Comparison of ENCODE assay signal across 9 mouse cellular contexts in genomic region chr2:28539206-28539605, GRCm38 (mm10). TPM values are rescaled to one million over a fixed set of nuclear protein-coding genes. Genes with fewer than 3 reads are reported as not detected.
DNase-seq lines count a peak whose midpoint lies in the region; ATAC-seq and TF ChIP-seq lines count a peak whose summit lies in the region.
"Had no signal": no experiment of that assay in that cellular context is flagged by ENCODE, and none has a peak within 500 bp of the region (broad histone marks: within the 10 kb centered on the region; RNA-seq: fewer than 3 reads in every experiment).

No protein-coding gene starts in this region.

- peaks cover 19% of the 10 kb centered on the region for H3K4me1 ChIP-seq in lung, adult 2 months (ENCODE audit: control insufficient read depth, insufficient read depth, low read length)
- H3K4me1 ChIP-seq in cortical plate, adult 2 months (ENCODE audit: control insufficient read depth, insufficient read depth, low read length) = peaks cover 28% of the 10 kb centered on the region
- H3K4me1 ChIP-seq in hindbrain, embryonic 16.5 days (ENCODE audit: control insufficient read depth, insufficient read depth, low read depth, low read length) = peaks cover 67% of the 10 kb centered on the region
- H3K4me1 ChIP-seq in limb, embryonic 12.5 days (replicated peaks) = peaks cover 58% of the 10 kb centered on the region
- peaks cover 65% of the 10 kb centered on the region for H3K4me1 ChIP-seq in neural tube, embryonic 12.5 days

- H3K9ac ChIP-seq in hindbrain, embryonic 16.5 days (ENCODE audit: low read depth, low read length) = peak overlapping the region; percentile 16
- H3K9ac ChIP-seq in limb, embryonic 12.5 days (replicated peaks) = peak overlapping the region; percentile 45
- no peak overlapping the region for H3K9ac ChIP-seq in neural tube, embryonic 12.5 days

- intact Hi-C loops in gastrocnemius, postnatal 14 days (cut with DNase I; ENCODE audit: low total_unique reads) = no loop called here

- no peaks in the 10 kb centered on the region for H3K27me3 ChIP-seq in hindbrain, embryonic 16.5 days (replicated peaks; ENCODE audit: control insufficient read depth, insufficient read depth, low read length)
- H3K27me3 ChIP-seq in limb, embryonic 12.5 days = no peaks in the 10 kb centered on the region
- no peaks in the 10 kb centered on the region for H3K27me3 ChIP-seq in neural tube, embryonic 12.5 days (replicated peaks)
- H3K27me3 ChIP-seq: Patski had no signal

- H3K27ac ChIP-seq in cortical plate, adult 2 months (ENCODE audit: insufficient read depth, low read length) = peak overlapping the region; percentile 85
- peak overlapping the region; percentile 86 for H3K27ac ChIP-seq in hindbrain, embryonic 16.5 days (ENCODE audit: low read depth, low read length)
- H3K27ac ChIP-seq in limb, embryonic 12.5 days = peak overlapping the region; percentile 81
- peak overlapping the region; percentile 5; the same call in 1 of the 2 replicates for H3K27ac ChIP-seq in neural tube, embryonic 12.5 days

- H3K4me3 ChIP-seq in lung, adult 2 months (replicated peaks; ENCODE audit: extremely low read depth, low read depth, low read length) = no peak overlapping the region
- no peak overlapping the region for H3K4me3 ChIP-seq in cortical plate, adult 2 months (ENCODE audit: insufficient read depth, low read length)
- no peak overlapping the region for H3K4me3 ChIP-seq in hindbrain, embryonic 16.5 days (ENCODE audit: low read length)
- no peak overlapping the region for H3K4me3 ChIP-seq in limb, embryonic 12.5 days (replicated peaks)
- H3K4me3 ChIP-seq in neural tube, embryonic 12.5 days = no peak overlapping the region

- H3K9me3 ChIP-seq in hindbrain, embryonic 16.5 days (ENCODE audit: control insufficient read depth, low read length) = no peaks in the 10 kb centered on the region
- no peaks in the 10 kb centered on the region for H3K9me3 ChIP-seq in limb, embryonic 12.5 days
- H3K9me3 ChIP-seq in neural tube, embryonic 12.5 days = no peaks in the 10 kb centered on the region

- no peak for TF ChIP-seq POLR2A in lung, adult 2 months (IDR thresholded peaks at IDR 0.05; ENCODE audit: borderline replicate concordance, extremely low read depth, low read depth, low read length)
- TF ChIP-seq POLR2A in cortical plate, adult 2 months (IDR thresholded peaks at IDR 0.05; ENCODE audit: extremely low read depth, insufficient read depth, low read length) = no peak

- H3K36me3 ChIP-seq in hindbrain, embryonic 16.5 days (ENCODE audit: control insufficient read depth, insufficient read depth, low read length) = peaks cover 23% of the 10 kb centered on the region
- peaks cover 36% of the 10 kb centered on the region for H3K36me3 ChIP-seq in limb, embryonic 12.5 days
- peaks cover 27% of the 10 kb centered on the region for H3K36me3 ChIP-seq in neural tube, embryonic 12.5 days

- no peak for TF ChIP-seq CTCF in lung, adult 2 months (IDR thresholded peaks at IDR 0.05; ENCODE audit: insufficient read depth, low read length)
- no peak for TF ChIP-seq CTCF in cortical plate, adult 2 months (IDR thresholded peaks at IDR 0.05; ENCODE audit: extremely low read depth, insufficient read depth, low read length)

- peak; percentile 34 for ATAC-seq in hindbrain, embryonic 16.5 days
- ATAC-seq in limb, embryonic 12.5 days (ENCODE audit: insufficient number of reproducible peaks, insufficient read depth, low FRiP score, low TSS enrichment, low read depth) = peak; percentile 67; the same call in 1 of the 2 replicates
- ATAC-seq in neural tube, embryonic 12.5 days (ENCODE audit: low FRiP score, low read depth) = peak; percentile 61
- no peak for ATAC-seq in megakaryocyte-erythroid progenitor cell, adult 5-6 weeks (replicated peaks; ENCODE audit: low FRiP score, low TSS enrichment, poor library complexity, severe bottlenecking)
- ATAC-seq: Patski had no signal

- DNase-seq in lung, adult 18-20 months = peak; percentile 64 to 72
- no peak for DNase-seq in lung, adult 2 months
- peak; percentile 89 for DNase-seq in gastrocnemius, postnatal 14 days

- H3K4me2 ChIP-seq in hindbrain, embryonic 16.5 days (ENCODE audit: low read length) = 0 out of 2 replicates have a peak overlapping the region, but pooled peaks have one; percentile 15
- peak overlapping the region; percentile 21 for H3K4me2 ChIP-seq in limb, embryonic 12.5 days
- H3K4me2 ChIP-seq in neural tube, embryonic 12.5 days (replicated peaks) = peak overlapping the region; percentile 12; the same call in 1 of the 2 replicates

- 27% methylated on average over 7 of the region's 7 CpGs for WGBS in lung, adult 2 months
- 21% methylated on average over 7 of the region's 7 CpGs for WGBS in hindbrain, embryonic 16.5 days
- WGBS in limb, embryonic 12.5 days = 36% methylated on average over 7 of the region's 7 CpGs
- 51% methylated on average over 7 of the region's 7 CpGs for WGBS in neural tube, embryonic 12.5 days

RNA-seq across cellular contexts. Expression of gene Cel, which starts 24.0 kb away (rescaled TPM):
- 0.12 and 3.3 TPM in 2 replicates for polyA plus RNA-seq in lung, adult 2 months (2012; rRNA removed)
- 0.06 and 0.08 TPM in 2 replicates for polyA plus RNA-seq in cortical plate, adult 2 months (2012; rRNA removed)
- total RNA-seq in gastrocnemius, postnatal 14 days (2021) = not detected
- polyA plus RNA-seq in hindbrain, embryonic 16.5 days (2015; fragmentation: Nextera tagmentation; extraction: Ambion mirVana) = not detected in 2 replicates
- not detected in 2 replicates for polyA plus RNA-seq in limb, embryonic 12.5 days (2016; fragmentation: Nextera tagmentation; extraction: Ambion mirVana)
- not detected in 2 replicates for polyA plus RNA-seq in neural tube, embryonic 12.5 days (2016; fragmentation: Nextera tagmentation; extraction: Ambion mirVana)
- total RNA-seq in megakaryocyte-erythroid progenitor cell, adult 5-6 weeks (2014; fragmentation: Nextera tagmentation) = not detected in 2 replicates
- not detected in 2 replicates for total RNA-seq in megakaryocyte-erythroid progenitor cell, adult 5-6 weeks (2017)
- polyA plus RNA-seq: Patski had no signal

RNA-seq across cellular contexts. Expression of gene Ralgds, which starts 26.3 kb away (rescaled TPM):
- 83.5 and 84.1 TPM in 2 replicates for polyA plus RNA-seq in lung, adult 2 months (2012; rRNA removed)
- polyA plus RNA-seq in cortical plate, adult 2 months (2012; rRNA removed) = 107 and 112 TPM in 2 replicates
- total RNA-seq in gastrocnemius, postnatal 14 days (2021) = 10 to 100 TPM; 17.1 to 25.3 TPM
- polyA plus RNA-seq in hindbrain, embryonic 16.5 days (2015; fragmentation: Nextera tagmentation; extraction: Ambion mirVana) = 75.0 and 84.9 TPM in 2 replicates
- 42.7 and 54.7 TPM in 2 replicates for polyA plus RNA-seq in limb, embryonic 12.5 days (2016; fragmentation: Nextera tagmentation; extraction: Ambion mirVana)
- polyA plus RNA-seq in neural tube, embryonic 12.5 days (2016; fragmentation: Nextera tagmentation; extraction: Ambion mirVana) = 99.6 and 111 TPM in 2 replicates
- total RNA-seq in megakaryocyte-erythroid progenitor cell, adult 5-6 weeks (2014; fragmentation: Nextera tagmentation) = 1.7 and 5.5 TPM in 2 replicates
- total RNA-seq in megakaryocyte-erythroid progenitor cell, adult 5-6 weeks (2017) = 0.56 and 0.88 TPM in 2 replicates

RNA-seq across cellular contexts. Expression of gene Gm10134, which starts 33.3 kb away (rescaled TPM):
- 1.1 TPM in 2 replicates for polyA plus RNA-seq in lung, adult 2 months (2012; rRNA removed)
- 0.79 TPM in 1 of 2 replicates, not detected in the other for polyA plus RNA-seq in cortical plate, adult 2 months (2012; rRNA removed)
- under 1 TPM in 1 of 2 experiments, not detected in 1; 0.90 TPM for total RNA-seq in gastrocnemius, postnatal 14 days (2021)
- polyA plus RNA-seq in hindbrain, embryonic 16.5 days (2015; fragmentation: Nextera tagmentation; extraction: Ambion mirVana) = 2.5 and 2.6 TPM in 2 replicates
- 0.69 and 0.89 TPM in 2 replicates for polyA plus RNA-seq in limb, embryonic 12.5 days (2016; fragmentation: Nextera tagmentation; extraction: Ambion mirVana)
- polyA plus RNA-seq in neural tube, embryonic 12.5 days (2016; fragmentation: Nextera tagmentation; extraction: Ambion mirVana) = 2.4 and 3.5 TPM in 2 replicates
- not detected in 2 replicates for total RNA-seq in megakaryocyte-erythroid progenitor cell, adult 5-6 weeks (2014; fragmentation: Nextera tagmentation)
- total RNA-seq in megakaryocyte-erythroid progenitor cell, adult 5-6 weeks (2017) = not detected in 2 replicates
- polyA plus RNA-seq: Patski had no signal

RNA-seq across cellular contexts. Expression of gene Gbgt1, which starts 42.5 kb away (rescaled TPM):
- 5.1 and 5.6 TPM in 2 replicates for polyA plus RNA-seq in lung, adult 2 months (2012; rRNA removed)
- polyA plus RNA-seq in cortical plate, adult 2 months (2012; rRNA removed) = 1.8 and 2.0 TPM in 2 replicates
- 1 to 10 TPM; 1.7 to 1.9 TPM for total RNA-seq in gastrocnemius, postnatal 14 days (2021)
- 1.7 and 2.0 TPM in 2 replicates for polyA plus RNA-seq in hindbrain, embryonic 16.5 days (2015; fragmentation: Nextera tagmentation; extraction: Ambion mirVana)
- polyA plus RNA-seq in limb, embryonic 12.5 days (2016; fragmentation: Nextera tagmentation; extraction: Ambion mirVana) = 0.25 TPM in 1 of 2 replicates, not detected in the other
- polyA plus RNA-seq in neural tube, embryonic 12.5 days (2016; fragmentation: Nextera tagmentation; extraction: Ambion mirVana) = 0.80 and 0.81 TPM in 2 replicates
- not detected in 2 replicates for total RNA-seq in megakaryocyte-erythroid progenitor cell, adult 5-6 weeks (2014; fragmentation: Nextera tagmentation)
- not detected in 2 replicates for total RNA-seq in megakaryocyte-erythroid progenitor cell, adult 5-6 weeks (2017)
- polyA plus RNA-seq: Patski had no signal

RNA-seq across cellular contexts. Expression of gene Gtf3c5, which starts 44.3 kb away (rescaled TPM):
- polyA plus RNA-seq in lung, adult 2 months (2012; rRNA removed) = 21.6 and 27.3 TPM in 2 replicates
- polyA plus RNA-seq in cortical plate, adult 2 months (2012; rRNA removed) = 20.7 and 23.3 TPM in 2 replicates
- total RNA-seq in gastrocnemius, postnatal 14 days (2021) = 1 to 10 TPM; 7.1 to 7.4 TPM
- 39.5 and 44.1 TPM in 2 replicates for polyA plus RNA-seq in hindbrain, embryonic 16.5 days (2015; fragmentation: Nextera tagmentation; extraction: Ambion mirVana)
- 56.7 and 59.1 TPM in 2 replicates for polyA plus RNA-seq in limb, embryonic 12.5 days (2016; fragmentation: Nextera tagmentation; extraction: Ambion mirVana)
- 46.7 and 51.1 TPM in 2 replicates for polyA plus RNA-seq in neural tube, embryonic 12.5 days (2016; fragmentation: Nextera tagmentation; extraction: Ambion mirVana)
- 33.9 and 43.0 TPM in 2 replicates for total RNA-seq in megakaryocyte-erythroid progenitor cell, adult 5-6 weeks (2014; fragmentation: Nextera tagmentation)
- 18.8 and 25.7 TPM in 2 replicates for total RNA-seq in megakaryocyte-erythroid progenitor cell, adult 5-6 weeks (2017)

Comparison
In these comparisons a context has a peak if more than half of its experiments do, and no peak if none do; other contexts are left out.
1. H3K27ac ChIP-seq: peak in every context shown above with its lines; median percentile 86 in hindbrain, embryonic 16.5 days; 85 in cortical plate, adult 2 months; 81 in limb, embryonic 12.5 days; 5 in neural tube, embryonic 12.5 days.